Mouse (Mus musculus): ENCODE data around the gene Lingo2.

DNA sequence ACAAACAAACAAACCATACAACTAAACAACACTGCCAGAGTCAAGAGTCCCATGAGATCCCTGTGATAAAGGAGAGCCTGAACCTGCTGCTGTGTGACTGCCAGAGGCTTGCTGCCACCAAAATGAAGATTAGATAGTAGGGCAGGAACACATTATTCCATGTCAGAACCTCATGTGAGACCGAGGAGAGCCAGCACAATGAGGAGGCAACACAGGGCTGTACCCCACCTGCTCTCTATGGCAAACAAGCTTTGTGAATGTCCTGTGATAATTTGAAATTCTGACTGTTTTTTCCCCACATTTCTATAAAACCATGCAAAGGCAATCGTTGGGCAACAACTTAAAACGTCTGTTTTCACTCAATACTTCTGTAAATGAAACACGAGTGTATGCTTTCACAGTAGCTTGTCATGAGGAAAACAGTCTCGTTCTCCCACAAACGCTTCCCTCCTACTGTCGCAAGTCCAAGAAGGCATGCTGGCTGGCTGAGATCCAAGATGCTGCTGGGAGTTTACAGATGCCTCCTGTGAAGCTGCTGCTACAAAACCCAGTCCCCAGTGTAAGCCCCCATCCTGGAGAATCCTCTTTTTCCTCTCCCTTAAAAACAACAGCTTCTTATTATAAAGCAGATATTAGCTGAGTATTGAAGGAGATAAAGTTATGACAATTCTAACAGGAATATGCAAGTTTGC lies 765.2 kb downstream of the Lingo2 start:
- TF ChIP-seq SMC3 (IDR thresholded peaks at IDR 0.05; ENCODE audit: low read depth, low read length) (no peak), CTCF (conservative IDR thresholded peaks at IDR 0.05 in 1 of 2, IDR thresholded peaks at IDR 0.05 in 1 of 2; ENCODE audit: low read depth in 2 of 2, low read length in 2 of 2) (no peak), ZC3H11A (IDR thresholded peaks at IDR 0.05; ENCODE audit: low read depth, low read length) (no peak), USF1 (IDR thresholded peaks at IDR 0.05; ENCODE audit: low read depth, low read length) (no peak), POLR2A (IDR thresholded peaks at IDR 0.05; ENCODE audit: low read depth, low read length) (no peak), EP300 (IDR thresholded peaks at IDR 0.05; ENCODE audit: low read length) (no peak), MXI1 (IDR thresholded peaks at IDR 0.05; ENCODE audit: low read depth, low read length) (no peak), NELFE (IDR thresholded peaks at IDR 0.05; ENCODE audit: low read depth, low read length) (no peak), CHD1 (IDR thresholded peaks at IDR 0.05; ENCODE audit: low read depth, low read length) (no peak)
